Mouse (Mus musculus): ENCODE results near the gene Fam178b. TPM values are rescaled to one million over a fixed set of nuclear protein-coding genes. Genes with fewer than 3 reads are reported as not detected.

Gene Fam178b
- polyA plus RNA-seq, 1 experiment from 2014 or later, result not detected

- Histone ChIP-seq H3K36me3 (no peaks in the 10 kb centered on the region), H3K9ac (no peak overlapping the region), H3K4me3 (no peak overlapping the region), H3K9me3 (no peaks in the 10 kb centered on the region), H3K4me1 (replicated peaks) (peaks cover 9% of the 10 kb centered on the region), H3K27ac (replicated peaks) (no peak overlapping the region), H3K4me2 (no peak overlapping the region), H3K27me3 (no peaks in the 10 kb centered on the region)
- WGBS, result 37% methylated on average over 21 of the region's 21 CpGs
- ATAC-seq (ENCODE audit: low FRiP score, low read depth), result no peak
These were observed 115.0 kb downstream of the Fam178b start for GRCm38 (mm10) chr1:36567818-36568603.

- Histone ChIP-seq H3K9ac (no peak overlapping the region), H3K4me2 (no peak overlapping the region), H3K4me3 (no peak overlapping the region), H3K9me3 (no peaks in the 10 kb centered on the region), H3K36me3 (no peaks in the 10 kb centered on the region), H3K4me1 (replicated peaks) (peaks cover 9% of the 10 kb centered on the region), H3K27me3 (no peaks in the 10 kb centered on the region), H3K27ac (replicated peaks) (no peak overlapping the region)
- WGBS, result 8% methylated on average over 2 of the region's 2 CpGs
- ATAC-seq (ENCODE audit: low FRiP score, low read depth), result no peak
These were observed 116.6 kb downstream of the Fam178b start for GRCm38 (mm10) chr1:36566425-36566824.

GRCm38 (mm10) chr1:36564101-36564500 lies 118.9 kb downstream of the Fam178b start:
- Histone ChIP-seq H3K4me2 (no peak overlapping the region), H3K9me3 (no peaks in the 10 kb centered on the region), H3K27ac (replicated peaks) (no peak overlapping the region), H3K4me1 (replicated peaks) (peaks cover 11% of the 10 kb centered on the region), H3K4me3 (no peak overlapping the region), H3K9ac (no peak overlapping the region), H3K27me3 (no peaks in the 10 kb centered on the region), H3K36me3 (no peaks in the 10 kb centered on the region)
- 80% methylated on average over 6 of the region's 6 CpGs for WGBS
- no peak for ATAC-seq (ENCODE audit: low FRiP score, low read depth)

GRCm38 (mm10) chr1:36563632-36564031 lies 119.4 kb downstream of the Fam178b start:
- H3K27ac ChIP-seq (replicated peaks), result no peak overlapping the region
- no peaks in the 10 kb centered on the region for H3K27me3 ChIP-seq
- 64% methylated on average over 4 of the region's 4 CpGs for WGBS
- no peak overlapping the region for H3K9ac ChIP-seq
- no peaks in the 10 kb centered on the region for H3K9me3 ChIP-seq
- H3K36me3 ChIP-seq, result no peaks in the 10 kb centered on the region
- H3K4me3 ChIP-seq, result no peak overlapping the region
- ATAC-seq (ENCODE audit: low FRiP score, low read depth), result no peak
- peaks cover 15% of the 10 kb centered on the region for H3K4me1 ChIP-seq (replicated peaks)
- H3K4me2 ChIP-seq, result no peak overlapping the region

DNA sequence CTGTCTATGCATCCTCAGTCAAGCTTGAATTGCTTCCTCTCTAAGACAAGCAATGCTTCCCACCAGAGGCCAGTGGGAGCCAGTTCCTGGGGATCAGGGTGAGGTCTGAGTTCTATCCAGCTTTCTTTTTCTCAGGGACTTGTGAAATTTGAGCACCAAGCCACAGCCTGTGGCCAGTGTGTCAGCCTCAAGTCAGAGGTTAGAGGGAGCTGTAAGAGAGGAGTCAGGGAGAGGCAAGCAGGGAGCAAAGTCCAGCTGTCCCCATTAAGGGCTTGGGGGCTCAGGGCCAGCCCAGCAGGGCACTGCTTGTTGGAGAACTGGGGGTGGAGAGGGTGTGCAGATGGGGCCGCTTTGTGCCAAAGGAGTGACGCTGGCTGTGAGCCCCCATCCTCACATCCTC lies 119.8 kb downstream of the Fam178b start:
- Histone ChIP-seq H3K4me1 (replicated peaks) (peaks cover 15% of the 10 kb centered on the region), H3K27me3 (no peaks in the 10 kb centered on the region), H3K9ac (no peak overlapping the region), H3K4me3 (no peak overlapping the region), H3K4me2 (no peak overlapping the region), H3K9me3 (no peaks in the 10 kb centered on the region), H3K27ac (replicated peaks) (no peak overlapping the region), H3K36me3 (no peaks in the 10 kb centered on the region)
- no peak for ATAC-seq (ENCODE audit: low FRiP score, low read depth)
- WGBS, result 80% methylated on average over 2 of the region's 2 CpGs

DNA sequence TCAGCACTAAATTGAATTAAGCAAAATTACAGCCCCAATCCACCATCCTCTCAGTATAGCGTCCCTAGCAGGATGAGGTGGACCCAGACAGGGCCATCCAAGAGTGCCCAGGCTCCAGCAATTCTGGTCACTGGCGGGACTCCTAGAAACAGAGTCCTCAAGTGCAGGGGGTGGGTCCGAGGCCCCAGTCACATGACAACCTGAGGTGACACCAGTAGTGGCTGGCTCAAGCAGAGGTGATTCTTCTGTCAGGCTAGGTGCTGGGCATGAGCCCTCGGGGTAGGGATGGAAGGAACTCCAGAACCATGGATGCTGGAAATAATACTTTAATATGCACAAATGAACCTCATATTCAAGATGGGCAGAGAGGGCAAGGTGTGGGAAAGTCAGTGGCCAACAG lies 120.6 kb downstream of the Fam178b start:
- H3K4me1 ChIP-seq (replicated peaks), result peaks cover 11% of the 10 kb centered on the region
- H3K4me3 ChIP-seq, result no peak overlapping the region
- no peaks in the 10 kb centered on the region for H3K9me3 ChIP-seq
- 84% methylated on average over 4 of the region's 4 CpGs for WGBS
- no peak overlapping the region for H3K27ac ChIP-seq (replicated peaks)
- no peak for ATAC-seq (ENCODE audit: low FRiP score, low read depth)
- H3K27me3 ChIP-seq, result no peaks in the 10 kb centered on the region
- no peak overlapping the region for H3K9ac ChIP-seq
- H3K36me3 ChIP-seq, result no peaks in the 10 kb centered on the region
- H3K4me2 ChIP-seq, result no peak overlapping the region

- 56% methylated on average over 6 of the region's 6 CpGs for WGBS
- H3K4me1 ChIP-seq (replicated peaks), result peaks cover 16% of the 10 kb centered on the region
- no peak for ATAC-seq (ENCODE audit: low FRiP score, low read depth)
- H3K27me3 ChIP-seq, result no peaks in the 10 kb centered on the region
- H3K9ac ChIP-seq, result no peak overlapping the region
- H3K4me3 ChIP-seq, result no peak overlapping the region
- no peak overlapping the region for H3K27ac ChIP-seq (replicated peaks)
- no peaks in the 10 kb centered on the region for H3K9me3 ChIP-seq
- no peaks in the 10 kb centered on the region for H3K36me3 ChIP-seq
- no peak overlapping the region for H3K4me2 ChIP-seq
These were observed 122.1 kb downstream of the Fam178b start for GRCm38 (mm10) chr1:36560903-36561302.

DNA sequence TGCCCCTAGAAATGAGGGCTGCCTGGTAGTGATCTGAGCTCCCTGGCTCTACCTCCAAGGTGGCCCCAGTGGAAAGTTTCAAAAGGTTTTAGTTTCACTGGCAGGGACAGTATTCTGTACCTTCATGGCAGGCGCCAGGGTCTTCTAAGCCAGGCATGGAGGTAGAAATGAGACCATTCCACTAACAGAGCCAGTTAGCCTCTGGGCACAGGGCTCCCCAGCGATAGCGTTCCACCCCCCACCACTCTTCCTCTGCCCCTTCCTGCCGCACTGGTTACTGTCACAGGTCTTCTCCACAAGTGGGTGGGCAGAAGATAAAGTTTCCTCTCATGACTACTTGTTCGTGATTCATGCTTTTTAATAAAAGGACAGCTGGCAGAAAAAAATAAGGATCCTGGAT lies 123.1 kb downstream of the Fam178b start:
- H3K4me3 ChIP-seq, result no peak overlapping the region
- H3K4me1 ChIP-seq (replicated peaks), result peaks cover 26% of the 10 kb centered on the region
- no peak for ATAC-seq (ENCODE audit: low FRiP score, low read depth)
- 64% methylated on average over 5 of the region's 5 CpGs for WGBS
- no peaks in the 10 kb centered on the region for H3K27me3 ChIP-seq
- no peak overlapping the region for H3K9ac ChIP-seq
- H3K36me3 ChIP-seq, result no peaks in the 10 kb centered on the region; the same call in 1 of the 2 replicates
- no peak overlapping the region for H3K27ac ChIP-seq (replicated peaks)
- H3K4me2 ChIP-seq, result no peak overlapping the region
- no peaks in the 10 kb centered on the region for H3K9me3 ChIP-seq

DNA sequence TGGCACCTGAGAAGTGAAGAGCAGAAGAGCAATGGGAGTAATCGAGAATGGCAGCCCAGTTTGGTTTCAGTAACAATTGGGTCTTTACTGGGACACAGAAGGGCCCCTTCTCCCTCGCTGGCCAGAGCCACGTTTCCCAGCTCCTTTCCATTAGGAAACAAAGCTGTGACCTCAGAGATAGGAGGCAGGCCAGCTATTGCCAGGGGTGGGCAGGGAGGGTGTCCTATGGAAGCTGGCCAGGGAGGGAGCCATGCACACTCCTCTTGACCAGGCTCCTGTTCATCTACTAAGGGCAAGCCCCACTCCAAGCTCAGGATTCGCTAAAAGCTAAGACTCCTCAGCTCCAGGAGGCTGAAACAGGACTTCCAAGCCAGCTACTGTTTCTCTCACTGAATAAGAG lies 123.7 kb downstream of the Fam178b start:
- H3K27ac ChIP-seq (replicated peaks), result no peak overlapping the region
- H3K36me3 ChIP-seq, result peaks cover 3% of the 10 kb centered on the region
- H3K9me3 ChIP-seq, result no peaks in the 10 kb centered on the region
- H3K9ac ChIP-seq, result no peak overlapping the region
- WGBS, result 9% methylated on average over 4 of the region's 4 CpGs
- H3K4me3 ChIP-seq, result no peak overlapping the region
- peaks cover 33% of the 10 kb centered on the region for H3K4me1 ChIP-seq (replicated peaks)
- no peak for ATAC-seq (ENCODE audit: low FRiP score, low read depth)
- H3K4me2 ChIP-seq, result peak overlapping the region; percentile 79
- no peaks in the 10 kb centered on the region for H3K27me3 ChIP-seq

GRCm38 (mm10) chr1:36558031-36558993 lies 124.7 kb downstream of the Fam178b start, which contains the start of gene Sema4c:
TSS of gene Sema4c (minus strand) at chr1:36558349.
- ATAC-seq (ENCODE audit: low FRiP score, low read depth), result peak; percentile 68
- Histone ChIP-seq H3K9me3 (no peaks in the 10 kb centered on the region), H3K4me2 (peak within 1 kb of the TSS; percentile 79), H3K4me3 (peak within 1 kb of the TSS; percentile 78), H3K36me3 (peaks cover 12% of the 10 kb centered on the region), H3K9ac (peak within 1 kb of the TSS; percentile 99), H3K27ac (replicated peaks) (peak within 1 kb of the TSS; percentile 99), H3K4me1 (replicated peaks) (peaks cover 38% of the 10 kb centered on the region), H3K27me3 (no peaks in the 10 kb centered on the region)
- WGBS, result under 1% methylated on average over 69 of the region's 69 CpGs

- H3K27ac ChIP-seq (replicated peaks), result peak overlapping the region; percentile 99
- H3K36me3 ChIP-seq, result peaks cover 20% of the 10 kb centered on the region
- peaks cover 38% of the 10 kb centered on the region for H3K4me1 ChIP-seq (replicated peaks)
- under 1% methylated on average over 46 of the region's 48 CpGs for WGBS
- no peaks in the 10 kb centered on the region for H3K27me3 ChIP-seq
- ATAC-seq (ENCODE audit: low FRiP score, low read depth), result peak; percentile 77
- H3K9ac ChIP-seq, result peak overlapping the region; percentile 99
- H3K4me2 ChIP-seq, result peak overlapping the region; percentile 79
- H3K9me3 ChIP-seq, result no peaks in the 10 kb centered on the region
- peak overlapping the region; percentile 78 for H3K4me3 ChIP-seq
These were observed 125.4 kb downstream of the Fam178b start for GRCm38 (mm10) chr1:36557457-36558011.

All from hindbrain, embryonic 15.5 days (tissue).